Mouse (Mus musculus): ENCODE data around the gene Ank3. TPM values are rescaled to one million over a fixed set of nuclear protein-coding genes. Genes with fewer than 3 reads are reported as not detected.

Ank3 gene
- polyA plus RNA-seq, 1 experiment from 2014 or later: 7.1 TPM

DNA sequence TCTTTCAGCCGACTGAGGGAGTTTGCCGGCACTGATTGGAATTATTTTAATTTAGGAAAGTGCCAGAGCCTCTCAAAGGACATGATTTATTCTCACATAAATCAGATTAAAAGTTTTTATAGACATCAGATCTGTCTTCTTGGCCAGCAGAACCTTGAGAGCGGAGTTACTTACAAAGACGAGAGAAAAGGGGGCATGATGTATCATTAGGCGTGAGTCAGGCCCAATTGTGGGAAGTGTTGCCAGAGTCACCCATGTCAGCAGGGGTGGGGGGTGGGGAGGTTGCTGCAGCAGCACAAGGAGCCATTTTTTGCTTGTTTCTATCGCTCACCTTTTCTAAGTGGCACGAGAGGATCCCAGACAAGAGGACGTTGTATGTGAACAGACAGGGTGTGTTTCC, 172.8 kb downstream of the Ank3 start:
- no peaks in the 10 kb centered on the region for H3K36me3 ChIP-seq (replicated peaks; ENCODE audit: insufficient read depth, low read length)
- no peak overlapping the region for H3K9ac ChIP-seq (replicated peaks)
- H3K4me2 ChIP-seq (ENCODE audit: low read depth, low read length): peak overlapping the region; percentile 58
- TF ChIP-seq EP300 (IDR thresholded peaks at IDR 0.05; ENCODE audit: low read depth) (no peak), CTCF (IDR thresholded peaks at IDR 0.05; ENCODE audit: low read depth) (no peak)
- no peak overlapping the region for H3K27ac ChIP-seq (ENCODE audit: low read depth)
- H3K27me3 ChIP-seq (ENCODE audit: insufficient read depth, low read length): 0 out of 2 replicates have a peak, but pooled peaks cover 7% of the 10 kb centered on the region
- H3K4me3 ChIP-seq (ENCODE audit: low read depth, low read length): peak overlapping the region; percentile 19
- H3K9me3 ChIP-seq (ENCODE audit: low read length): no peaks in the 10 kb centered on the region
- DNase-seq (no peak), ATAC-seq (peak; percentile 57; the same call in 1 of the 2 replicates)
- 1% methylated on average over 8 of the region's 8 CpGs for WGBS (ENCODE audit: insufficient replicate concordance)
- H3K4me1 ChIP-seq (ENCODE audit: insufficient read depth): no peaks in the 10 kb centered on the region

DNA sequence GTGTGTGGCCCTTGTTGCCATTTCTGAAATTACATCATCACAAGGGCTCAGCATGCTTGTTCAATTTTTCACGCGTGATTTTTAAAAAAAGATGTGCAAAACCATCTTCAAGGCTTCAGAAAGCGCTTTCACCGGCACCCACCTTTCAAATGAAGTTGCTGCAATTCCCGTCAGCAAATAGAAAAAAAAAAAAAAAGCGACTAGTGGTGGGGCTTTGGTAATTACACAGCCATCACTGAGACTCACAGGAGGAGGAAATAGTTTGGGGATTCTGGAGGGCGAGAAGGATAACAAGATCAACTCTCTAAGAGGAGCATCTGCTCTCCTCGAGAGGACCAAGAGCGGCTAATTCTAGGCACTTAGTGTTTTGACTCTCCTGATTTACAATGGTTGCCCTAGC, 173.4 kb downstream of the Ank3 start:
- Histone ChIP-seq H3K4me1 (ENCODE audit: insufficient read depth) (no peaks in the 10 kb centered on the region), H3K4me2 (ENCODE audit: low read depth, low read length) (peak overlapping the region; percentile 58), H3K36me3 (replicated peaks; ENCODE audit: insufficient read depth, low read length) (no peaks in the 10 kb centered on the region), H3K27me3 (ENCODE audit: insufficient read depth, low read length) (0 out of 2 replicates have a peak, but pooled peaks cover 7% of the 10 kb centered on the region), H3K4me3 (ENCODE audit: low read depth, low read length) (peak overlapping the region; percentile 19), H3K27ac (ENCODE audit: low read depth) (no peak overlapping the region), H3K9ac (replicated peaks) (no peak overlapping the region), H3K9me3 (ENCODE audit: low read length) (no peaks in the 10 kb centered on the region)
- ATAC-seq: no peak
- WGBS (ENCODE audit: insufficient replicate concordance): 4% methylated on average over 9 of the region's 9 CpGs
- DNase-seq: no peak
- TF ChIP-seq EP300 (IDR thresholded peaks at IDR 0.05; ENCODE audit: low read depth) (no peak), CTCF (IDR thresholded peaks at IDR 0.05; ENCODE audit: low read depth) (no peak)

DNA sequence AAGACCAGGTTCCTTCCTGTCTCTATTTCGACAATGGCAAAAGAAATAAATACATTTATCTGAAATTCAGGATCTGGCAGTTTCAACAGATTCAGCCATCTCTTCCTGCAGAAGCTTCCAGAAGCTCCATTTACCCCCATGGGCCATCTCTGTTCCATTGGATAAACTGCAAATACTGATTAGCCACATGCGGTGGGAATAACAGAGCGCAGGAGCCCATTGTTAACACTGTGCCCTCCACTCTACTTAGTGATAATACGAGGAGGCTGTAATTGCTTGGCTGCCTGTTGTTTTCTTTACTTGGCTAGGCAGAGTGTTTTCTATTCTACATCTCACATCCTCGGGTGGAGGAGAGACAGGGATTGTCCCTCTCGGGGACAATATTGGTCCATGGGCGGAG, 174.5 kb downstream of the Ank3 start:
- no peaks in the 10 kb centered on the region for H3K4me1 ChIP-seq (ENCODE audit: insufficient read depth)
- 0 out of 2 replicates have a peak, but pooled peaks cover 7% of the 10 kb centered on the region for H3K27me3 ChIP-seq (ENCODE audit: insufficient read depth, low read length)
- H3K4me3 ChIP-seq (ENCODE audit: low read depth, low read length): no peak overlapping the region
- ATAC-seq (no peak), DNase-seq (no peak)
- 45% methylated on average over 7 of the region's 7 CpGs for WGBS (ENCODE audit: insufficient replicate concordance)
- H3K9me3 ChIP-seq (ENCODE audit: low read length): no peaks in the 10 kb centered on the region
- no peaks in the 10 kb centered on the region for H3K36me3 ChIP-seq (replicated peaks; ENCODE audit: insufficient read depth, low read length)
- H3K4me2 ChIP-seq (ENCODE audit: low read depth, low read length): no peak overlapping the region
- no peak overlapping the region for H3K27ac ChIP-seq (ENCODE audit: low read depth)
- TF ChIP-seq CTCF (IDR thresholded peaks at IDR 0.05; ENCODE audit: low read depth) (no peak), EP300 (IDR thresholded peaks at IDR 0.05; ENCODE audit: low read depth) (no peak)
- H3K9ac ChIP-seq (replicated peaks): no peak overlapping the region

DNA sequence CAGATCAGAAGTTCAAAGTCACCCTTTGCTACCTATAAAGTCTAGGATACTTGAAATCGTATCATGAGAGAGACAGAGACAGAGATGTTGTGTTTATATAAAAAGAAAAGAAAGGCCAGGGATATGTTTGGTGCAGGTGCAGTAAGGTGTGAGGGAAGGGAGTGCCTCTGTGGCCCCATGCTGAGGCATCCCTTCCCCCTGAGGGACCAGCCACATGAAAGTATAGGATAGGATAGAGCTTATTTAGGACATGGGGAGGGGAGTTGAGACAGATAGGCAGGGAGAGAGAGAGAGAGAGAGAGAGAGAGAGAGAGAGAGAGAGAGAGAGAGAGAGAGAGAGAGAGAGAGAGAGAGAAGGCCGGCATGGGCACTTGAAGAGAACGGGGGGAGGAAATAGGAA, 175.2 kb downstream of the Ank3 start:
- DNase-seq: no peak

DNA sequence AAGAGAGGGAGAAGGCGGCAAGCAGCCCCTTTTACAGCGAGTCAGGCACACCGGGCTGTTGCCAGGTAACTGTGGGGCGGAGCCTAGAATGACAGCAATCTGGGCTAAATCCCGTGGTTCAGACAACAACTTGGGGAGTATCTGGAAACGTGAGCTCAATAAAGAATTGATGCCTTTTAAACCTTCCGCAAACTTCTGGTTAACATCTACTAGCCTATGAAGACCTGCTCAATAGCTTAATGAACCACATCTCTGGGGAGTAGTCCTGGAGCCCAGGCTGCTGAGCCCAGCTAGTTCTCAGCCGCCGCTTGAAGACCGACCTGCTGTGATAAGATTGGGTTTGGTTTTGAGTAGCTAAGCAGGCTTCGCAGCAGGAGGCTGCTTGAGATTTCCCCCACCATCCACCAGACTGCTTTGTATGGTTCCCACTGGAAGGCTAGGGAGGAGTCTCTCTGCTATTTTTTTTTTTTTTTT, 175.7 kb downstream of the Ank3 start:
- Histone ChIP-seq H3K4me2 (ENCODE audit: low read depth, low read length) (no peak overlapping the region), H3K4me1 (ENCODE audit: insufficient read depth) (no peaks in the 10 kb centered on the region), H3K27me3 (ENCODE audit: insufficient read depth, low read length) (0 out of 2 replicates have a peak, but pooled peaks cover 7% of the 10 kb centered on the region), H3K9me3 (ENCODE audit: low read length) (no peaks in the 10 kb centered on the region), H3K4me3 (ENCODE audit: low read depth, low read length) (no peak overlapping the region), H3K27ac (ENCODE audit: low read depth) (no peak overlapping the region), H3K9ac (replicated peaks) (no peak overlapping the region), H3K36me3 (replicated peaks; ENCODE audit: insufficient read depth, low read length) (no peaks in the 10 kb centered on the region)
- no peak for DNase-seq
- WGBS (ENCODE audit: insufficient replicate concordance): 10% methylated on average over 11 of the region's 11 CpGs
- no peak for ATAC-seq
- TF ChIP-seq CTCF (IDR thresholded peaks at IDR 0.05; ENCODE audit: low read depth) (no peak), EP300 (IDR thresholded peaks at IDR 0.05; ENCODE audit: low read depth) (no peak)

More for the DNA sequence above, 175.2 kb downstream of the Ank3 start:
- 14% methylated on average over 3 of the region's 3 CpGs for WGBS (ENCODE audit: insufficient replicate concordance)
- Histone ChIP-seq H3K27ac (ENCODE audit: low read depth) (no peak overlapping the region), H3K9me3 (ENCODE audit: low read length) (no peaks in the 10 kb centered on the region), H3K4me1 (ENCODE audit: insufficient read depth) (no peaks in the 10 kb centered on the region), H3K9ac (replicated peaks) (no peak overlapping the region), H3K4me2 (ENCODE audit: low read depth, low read length) (no peak overlapping the region), H3K36me3 (replicated peaks; ENCODE audit: insufficient read depth, low read length) (no peaks in the 10 kb centered on the region), H3K27me3 (ENCODE audit: insufficient read depth, low read length) (0 out of 2 replicates have a peak, but pooled peaks cover 7% of the 10 kb centered on the region), H3K4me3 (ENCODE audit: low read depth, low read length) (no peak overlapping the region)
- no peak for TF ChIP-seq EP300 (IDR thresholded peaks at IDR 0.05; ENCODE audit: low read depth)
- TF ChIP-seq CTCF (IDR thresholded peaks at IDR 0.05; ENCODE audit: low read depth): no peak
- no peak for ATAC-seq

DNA sequence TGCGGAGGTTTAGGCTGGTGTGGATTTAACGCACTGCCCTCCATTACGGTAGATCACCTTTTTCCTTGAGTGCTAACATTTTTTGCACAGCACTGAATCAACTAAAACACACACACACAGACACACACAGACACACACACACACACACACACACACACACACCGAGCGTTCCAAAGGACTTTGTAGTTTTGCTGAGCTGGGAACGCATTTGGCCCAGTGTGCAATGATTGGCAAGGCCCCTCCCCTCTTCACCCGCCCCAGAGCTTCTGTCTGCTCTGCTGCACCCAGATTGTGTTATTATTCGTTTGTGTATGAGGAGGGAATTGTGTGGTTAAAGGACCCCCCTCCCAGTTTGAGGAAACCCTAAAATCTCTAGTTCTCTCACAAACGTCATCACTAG, 176.3 kb downstream of the Ank3 start:
- DNase-seq (no peak), ATAC-seq (no peak)
- H3K4me3 ChIP-seq (ENCODE audit: low read depth, low read length): no peak overlapping the region
- no peak overlapping the region for H3K27ac ChIP-seq (ENCODE audit: low read depth)
- no peaks in the 10 kb centered on the region for H3K4me1 ChIP-seq (ENCODE audit: insufficient read depth)
- H3K27me3 ChIP-seq (ENCODE audit: insufficient read depth, low read length): 0 out of 2 replicates have a peak, but pooled peaks cover 7% of the 10 kb centered on the region
- H3K4me2 ChIP-seq (ENCODE audit: low read depth, low read length): no peak overlapping the region
- TF ChIP-seq EP300 (IDR thresholded peaks at IDR 0.05; ENCODE audit: low read depth): no peak
- no peaks in the 10 kb centered on the region for H3K36me3 ChIP-seq (replicated peaks; ENCODE audit: insufficient read depth, low read length)
- H3K9me3 ChIP-seq (ENCODE audit: low read length): no peaks in the 10 kb centered on the region
- H3K9ac ChIP-seq (replicated peaks): no peak overlapping the region
- WGBS (ENCODE audit: insufficient replicate concordance): 37% methylated on average over 9 of the region's 9 CpGs

Measured in liver, postnatal 0 days (tissue).